Mouse (Mus musculus) spleen, adult 18-20 months (tissue): ENCODE results near the gene Pigg.
"Not testable (repeated sequence)": the region's sequence is repeated elsewhere in the genome, so short reads cannot be mapped to it uniquely, and the experiment has no call there.

Experiments
- DNase-seq, 2 experiments: peaks; one replicate each; pipeline ENCODE4 v3.0.0; 2022; ENCODE audit warnings: mixed read lengths in 2 of 2

Pigg gene

GRCm38 (mm10) chr5:108312224-108313064 is at the start of gene Pigg:
Gene Pigg (plus strand): TSS chr5:108312609.
- peak; percentile 77 to 87 for DNase-seq

GRCm38 (mm10) chr5:108262722-108263121 is 49.7 kb upstream of the Pigg start:
- no peak for DNase-seq

- DNase-seq = not testable (repeated sequence)
Measured at GRCm38 (mm10) chr5:108263785-108264184, 48.6 kb upstream of the Pigg start.

GRCm38 (mm10) chr5:108266990-108267389 is 45.4 kb upstream of the Pigg start:
- no peak for DNase-seq

GRCm38 (mm10) chr5:108268127-108269062 is 44.0 kb upstream of the Pigg start, which contains the start of gene Dr1:
Gene Dr1 (plus strand): TSS chr5:108268897.
- DNase-seq = peak; percentile 78 to 84

- DNase-seq = no peak
Measured at GRCm38 (mm10) chr5:108269063-108269810, 43.2 kb upstream of the Pigg start.

GRCm38 (mm10) chr5:108269811-108270151 is 42.6 kb upstream of the Pigg start:
- no peak for DNase-seq

- no peak for DNase-seq
Measured at GRCm38 (mm10) chr5:108270415-108270814, 42.0 kb upstream of the Pigg start.

- DNase-seq = not testable (repeated sequence)
Measured at GRCm38 (mm10) chr5:108271345-108271744, 41.1 kb upstream of the Pigg start.

GRCm38 (mm10) chr5:108286957-108287356 is 25.5 kb upstream of the Pigg start:
- no peak for DNase-seq

GRCm38 (mm10) chr5:108301567-108301966 is 10.8 kb upstream of the Pigg start:
- no peak for DNase-seq

- DNase-seq = no peak
Measured at GRCm38 (mm10) chr5:108313065-108313860, 854 bp downstream of the Pigg start.

- no peak for DNase-seq
Measured at GRCm38 (mm10) chr5:108331051-108331450, 18.6 kb downstream of the Pigg start.

- DNase-seq = no peak
Measured at GRCm38 (mm10) chr5:108337385-108337784, 25.0 kb downstream of the Pigg start.

GRCm38 (mm10) chr5:108338049-108338448 is 25.6 kb downstream of the Pigg start:
- no peak for DNase-seq

GRCm38 (mm10) chr5:108343680-108344170 is 31.3 kb downstream of the Pigg start:
- DNase-seq = no peak

- no peak for DNase-seq
Measured at GRCm38 (mm10) chr5:108345313-108346071, 33.1 kb downstream of the Pigg start.

GRCm38 (mm10) chr5:108347843-108348242 is 35.4 kb downstream of the Pigg start:
- no peak for DNase-seq

GRCm38 (mm10) chr5:108349511-108350148 is 37.2 kb downstream of the Pigg start:
- DNase-seq = no peak

- DNase-seq = no peak
Measured at GRCm38 (mm10) chr5:108354056-108354455, 41.6 kb downstream of the Pigg start.
